Mouse (Mus musculus): ENCODE measurements around the gene Igsf10. TPM values are rescaled to one million over a fixed set of nuclear protein-coding genes. Genes with fewer than 3 reads are reported as not detected.
"Not testable (repeated sequence)": the region's sequence is repeated elsewhere in the genome, so short reads cannot be mapped to it uniquely, and the experiment has no call there.

Gene Igsf10
- polyA plus RNA-seq (2012; rRNA removed): 0.22 and 1.0 TPM in 2 replicates

GRCm38 (mm10) chr3:59344065-59344905 lies at the start of gene Igsf10:
Igsf10 (minus strand) TSS chr3:59344394.
- TF ChIP-seq POLR2A (IDR thresholded peaks at IDR 0.05; ENCODE audit: low read depth, low read length) (no peak), CTCF (IDR thresholded peaks at IDR 0.05; ENCODE audit: extremely low read depth, insufficient read length, insufficient replicate concordance, low read depth, low read length) (no peak)
- Histone ChIP-seq H3K27me3 (ENCODE audit: control insufficient read depth, insufficient read depth, low read length) (no peaks in the 10 kb centered on the region; the same call in 1 of the 2 replicates), H3K36me3 (ENCODE audit: control insufficient read depth, insufficient read depth, low read length) (no peaks in the 10 kb centered on the region), H3K4me1 (ENCODE audit: control insufficient read depth, insufficient read depth, insufficient read length, low read length) (no peaks in the 10 kb centered on the region), H3K4me3 (ENCODE audit: low read depth, low read length) (peak within 1 kb of the TSS; percentile 63), H3K27ac (ENCODE audit: insufficient read depth, low read depth, low read length) (peak within 1 kb of the TSS; percentile 55)
- WGBS: 6% methylated on average over 23 of the region's 23 CpGs

- no peak overlapping the region for H3K4me3 ChIP-seq (ENCODE audit: low read depth, low read length)
- TF ChIP-seq POLR2A (IDR thresholded peaks at IDR 0.05; ENCODE audit: low read depth, low read length) (no peak), CTCF (IDR thresholded peaks at IDR 0.05; ENCODE audit: extremely low read depth, insufficient read length, insufficient replicate concordance, low read depth, low read length) (no peak)
- no peaks in the 10 kb centered on the region for H3K4me1 ChIP-seq (ENCODE audit: control insufficient read depth, insufficient read depth, insufficient read length, low read length)
- H3K27ac ChIP-seq (ENCODE audit: insufficient read depth, low read depth, low read length): no peak overlapping the region
- no peaks in the 10 kb centered on the region for H3K36me3 ChIP-seq (ENCODE audit: control insufficient read depth, insufficient read depth, low read length)
- 78% methylated on average over 1 of the region's 1 CpGs for WGBS
- H3K27me3 ChIP-seq (ENCODE audit: control insufficient read depth, insufficient read depth, low read length): no peaks in the 10 kb centered on the region
These were observed 41.4 kb upstream of the Igsf10 start for GRCm38 (mm10) chr3:59385553-59385952.

GRCm38 (mm10) chr3:59385000-59385399 lies 40.8 kb upstream of the Igsf10 start:
- Histone ChIP-seq H3K36me3 (ENCODE audit: control insufficient read depth, insufficient read depth, low read length) (no peaks in the 10 kb centered on the region), H3K4me3 (ENCODE audit: low read depth, low read length) (no peak overlapping the region), H3K27me3 (ENCODE audit: control insufficient read depth, insufficient read depth, low read length) (no peaks in the 10 kb centered on the region), H3K27ac (ENCODE audit: insufficient read depth, low read depth, low read length) (no peak overlapping the region), H3K4me1 (ENCODE audit: control insufficient read depth, insufficient read depth, insufficient read length, low read length) (no peaks in the 10 kb centered on the region)
- WGBS: 84% methylated on average over 3 of the region's 3 CpGs
- no peak for TF ChIP-seq CTCF (IDR thresholded peaks at IDR 0.05; ENCODE audit: extremely low read depth, insufficient read length, insufficient replicate concordance, low read depth, low read length)
- no peak for TF ChIP-seq POLR2A (IDR thresholded peaks at IDR 0.05; ENCODE audit: low read depth, low read length)

GRCm38 (mm10) chr3:59384321-59384720 lies 40.1 kb upstream of the Igsf10 start:
- TF ChIP-seq CTCF (IDR thresholded peaks at IDR 0.05; ENCODE audit: extremely low read depth, insufficient read length, insufficient replicate concordance, low read depth, low read length) (no peak), POLR2A (IDR thresholded peaks at IDR 0.05; ENCODE audit: low read depth, low read length) (no peak)
- Histone ChIP-seq H3K4me3 (ENCODE audit: low read depth, low read length) (no peak overlapping the region), H3K27me3 (ENCODE audit: control insufficient read depth, insufficient read depth, low read length) (no peaks in the 10 kb centered on the region), H3K27ac (ENCODE audit: insufficient read depth, low read depth, low read length) (no peak overlapping the region), H3K4me1 (ENCODE audit: control insufficient read depth, insufficient read depth, insufficient read length, low read length) (no peaks in the 10 kb centered on the region), H3K36me3 (ENCODE audit: control insufficient read depth, insufficient read depth, low read length) (no peaks in the 10 kb centered on the region)
- WGBS: 59% methylated on average over 2 of the region's 2 CpGs

- not testable (repeated sequence) for H3K4me1 ChIP-seq (ENCODE audit: control insufficient read depth, insufficient read depth, insufficient read length, low read length); H3K27me3 ChIP-seq (ENCODE audit: control insufficient read depth, insufficient read depth, low read length); H3K36me3 ChIP-seq (ENCODE audit: control insufficient read depth, insufficient read depth, low read length); H3K4me3 ChIP-seq (ENCODE audit: low read depth, low read length); H3K27ac ChIP-seq (ENCODE audit: insufficient read depth, low read depth, low read length)
- 88% methylated on average over 1 of the region's 1 CpGs for WGBS
These were observed 34.6 kb upstream of the Igsf10 start for GRCm38 (mm10) chr3:59378791-59379190.

GRCm38 (mm10) chr3:59361895-59362294 lies 17.7 kb upstream of the Igsf10 start:
- no peaks in the 10 kb centered on the region for H3K36me3 ChIP-seq (ENCODE audit: control insufficient read depth, insufficient read depth, low read length)
- H3K4me1 ChIP-seq (ENCODE audit: control insufficient read depth, insufficient read depth, insufficient read length, low read length): no peaks in the 10 kb centered on the region
- no peak for TF ChIP-seq CTCF (IDR thresholded peaks at IDR 0.05; ENCODE audit: extremely low read depth, insufficient read length, insufficient replicate concordance, low read depth, low read length)
- TF ChIP-seq POLR2A (IDR thresholded peaks at IDR 0.05; ENCODE audit: low read depth, low read length): no peak
- no peak overlapping the region for H3K4me3 ChIP-seq (ENCODE audit: low read depth, low read length)
- H3K27me3 ChIP-seq (ENCODE audit: control insufficient read depth, insufficient read depth, low read length): no peaks in the 10 kb centered on the region
- 94% methylated on average over 1 of the region's 1 CpGs for WGBS
- no peak overlapping the region for H3K27ac ChIP-seq (ENCODE audit: insufficient read depth, low read depth, low read length)

- Histone ChIP-seq H3K4me1 (ENCODE audit: control insufficient read depth, insufficient read depth, insufficient read length, low read length) (no peaks in the 10 kb centered on the region), H3K36me3 (ENCODE audit: control insufficient read depth, insufficient read depth, low read length) (no peaks in the 10 kb centered on the region), H3K27ac (ENCODE audit: insufficient read depth, low read depth, low read length) (no peak overlapping the region), H3K4me3 (ENCODE audit: low read depth, low read length) (no peak overlapping the region), H3K27me3 (ENCODE audit: control insufficient read depth, insufficient read depth, low read length) (no peaks in the 10 kb centered on the region)
- TF ChIP-seq CTCF (IDR thresholded peaks at IDR 0.05; ENCODE audit: extremely low read depth, insufficient read length, insufficient replicate concordance, low read depth, low read length) (no peak), POLR2A (IDR thresholded peaks at IDR 0.05; ENCODE audit: low read depth, low read length) (no peak)
These were observed 15.9 kb upstream of the Igsf10 start for GRCm38 (mm10) chr3:59360102-59360501.
